Mouse (Mus musculus) small intestine, adult 2 months (tissue): ENCODE measurements at regions not wholly inside any gene's neighbourhood (a gene's known extent, or its start where the extent isn't known, plus 50 kb on each side); places are given as distances from the start of the nearest gene placed in this dataset.

ENCODE experiments used
- H3K27ac ChIP-seq: fragments of 200-500 bp; 2 replicates; pipeline ENCODE4 v1.5.1; 2012; ENCODE audit warnings: low read depth, low read length, control low read depth, inconsistent platforms; ENCODE audit not compliant: insufficient read depth
- H3K27me3 ChIP-seq: fragments of 200-500 bp; 2 replicates; pipeline ENCODE4 v1.6.1; 2012; ENCODE audit warnings: mild to moderate bottlenecking, moderate library complexity, low read length, inconsistent platforms; ENCODE audit not compliant: control insufficient read depth, insufficient read depth
- H3K36me3 ChIP-seq: fragments of 200-500 bp; 2 replicates; pipeline ENCODE4 v1.6.1; 2012; ENCODE audit warnings: mild to moderate bottlenecking, low read length, control low read depth, inconsistent platforms; ENCODE audit not compliant: control insufficient read depth, insufficient read depth
- H3K4me1 ChIP-seq: fragments of 200-500 bp; 2 replicates; pipeline ENCODE4 v1.6.1; 2012; ENCODE audit warnings: low read length, inconsistent platforms, mixed read lengths; ENCODE audit not compliant: control insufficient read depth, insufficient read depth, insufficient read length
- H3K4me3 ChIP-seq: fragments of 200-500 bp; 2 replicates; pipeline ENCODE4 v1.5.1; 2012; ENCODE audit warnings: low read depth, mild to moderate bottlenecking, control low read depth, inconsistent platforms, low read length, moderate library complexity
- CTCF ChIP-seq: fragments of 200-500 bp; IDR thresholded peaks from 2 replicates; pipeline ENCODE4 v1.5.1; 2012; ENCODE audit warnings: low read depth, mild to moderate bottlenecking, control low read depth, inconsistent platforms, low read length, moderate library complexity, mixed read lengths; ENCODE audit not compliant: insufficient replicate concordance, insufficient read length; ENCODE audit errors: extremely low read depth
- POLR2A ChIP-seq: fragments of 200-500 bp; IDR thresholded peaks from 2 replicates; pipeline ENCODE4 v1.6.1; 2012; ENCODE audit warnings: low read depth, mild to moderate bottlenecking, control low read depth, inconsistent platforms, low read length, moderate library complexity
- WGBS: fragments of 180-500 bp; shearing (Covaris S2); methylation state at CpG from one replicate; pipeline ENCODE4 v1.1.7; 2018; 5-methylcytosine and 5-hydroxymethylcytosine counted together

DNA sequence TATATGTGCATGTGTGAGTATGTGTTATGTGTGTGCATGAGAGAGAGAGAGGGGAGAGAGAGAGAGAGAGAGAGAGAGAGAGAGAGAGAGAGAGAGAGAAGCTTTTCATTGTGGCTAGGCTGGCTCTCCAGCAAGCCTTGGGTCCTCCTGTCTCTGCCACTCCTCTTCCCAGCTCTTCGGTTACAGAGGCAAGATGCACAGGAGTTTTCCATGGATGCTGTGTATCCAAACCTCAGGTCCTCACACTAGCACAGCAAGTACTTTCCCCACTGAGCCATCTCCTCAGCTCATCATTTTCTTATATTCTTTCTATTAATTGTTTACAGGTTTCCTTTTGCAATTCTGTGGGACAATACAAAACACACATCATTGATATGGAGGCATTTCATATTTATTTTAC lies 152.8 kb upstream of the S100g start:
- TF ChIP-seq POLR2A (no peak), CTCF (no peak)
- WGBS: 87% methylated on average over 1 of the region's 1 CpGs
- H3K27me3 ChIP-seq: no peaks in the 10 kb centered on the region
- no peaks in the 10 kb centered on the region for H3K36me3 ChIP-seq
- no peak overlapping the region for H3K27ac ChIP-seq
- no peak overlapping the region for H3K4me3 ChIP-seq
- no peaks in the 10 kb centered on the region for H3K4me1 ChIP-seq

GRCm38 (mm10) chrX:163095026-163095765 lies 130.8 kb upstream of the S100g start:
- no peak overlapping the region for H3K4me3 ChIP-seq
- 62% methylated on average over 4 of the region's 4 CpGs for WGBS
- no peak overlapping the region for H3K27ac ChIP-seq
- H3K4me1 ChIP-seq: no peaks in the 10 kb centered on the region
- H3K36me3 ChIP-seq: no peaks in the 10 kb centered on the region
- TF ChIP-seq POLR2A (no peak), CTCF (no peak)
- H3K27me3 ChIP-seq: no peaks in the 10 kb centered on the region
